Mouse (Mus musculus) liver, embryonic 14.5 days (tissue): ENCODE data around the gene Ly6g6c. TPM values are rescaled to one million over a fixed set of nuclear protein-coding genes. Genes with fewer than 3 reads are reported as not detected.

ENCODE experiments used
- ATAC-seq: fragments of 200-750 bp; cut with Nextera tagmentation; 2 replicates; pipeline ENCODE4 v1.8.0; 2017; ENCODE audit warnings: moderate number of reproducible peaks, mild to moderate bottlenecking, moderate library complexity; ENCODE audit not compliant: insufficient read depth
- DNase-seq, 3 experiments: peaks; one replicate each; pipeline ENCODE4 v3.0.0-alpha.2; 2012 to 2013; ENCODE audit warnings: low read depth in 3 of 3, low spot score in 3 of 3
- H3K27ac ChIP-seq: fragments of 300-500 bp; sonication (generic); 2 replicates; pipeline ENCODE4 v1.5.1; 2014; ENCODE audit warnings: moderate library complexity, mild to moderate bottlenecking, control low read depth, inconsistent platforms
- H3K27me3 ChIP-seq: fragments of 300-500 bp; sonication (generic); 2 replicates; pipeline ENCODE4 v1.6.1; 2014; ENCODE audit warnings: mild to moderate bottlenecking, low read length, moderate library complexity; ENCODE audit not compliant: control insufficient read depth, insufficient read depth
- H3K36me3 ChIP-seq: fragments of 300-500 bp; sonication (generic); replicated peaks from 2 replicates; pipeline ENCODE4 v1.6.1; 2014; ENCODE audit warnings: low read depth; ENCODE audit not compliant: control insufficient read depth, insufficient read depth
- H3K4me1 ChIP-seq, 2 experiments: fragments of 200-500 bp in 1 of 2; fragments of 300-500 bp in 1 of 2; sonication (generic) in 1 of 2; replicated peaks; 2 replicates each; pipeline ENCODE4 v1.6.1; 2012 to 2014; ENCODE audit warnings: antibody characterized with exemption in 1 of 2, inconsistent platforms in 1 of 2, low read length in 1 of 2; ENCODE audit not compliant: control insufficient read depth in 2 of 2, insufficient read depth in 2 of 2
- H3K4me2 ChIP-seq: fragments of 300-500 bp; sonication (generic); 2 replicates; pipeline ENCODE4 v1.6.1; 2014; ENCODE audit warnings: low read depth, mild to moderate bottlenecking, control low read depth, moderate library complexity
- H3K4me3 ChIP-seq, 2 experiments: fragments of 200-500 bp in 1 of 2; fragments of 300-500 bp in 1 of 2; sonication (generic) in 1 of 2; 2 replicates each; pipeline ENCODE4 v1.5.1; 2012 to 2014; ENCODE audit warnings: low read depth in 2 of 2, low read length in 2 of 2, mild to moderate bottlenecking in 2 of 2, control low read depth in 1 of 2, inconsistent platforms in 1 of 2, moderate library complexity in 1 of 2; ENCODE audit not compliant: insufficient read depth in 1 of 2
- H3K9ac ChIP-seq: fragments of 300-500 bp; sonication (generic); replicated peaks from 2 replicates; pipeline ENCODE4 v1.6.1; 2014; ENCODE audit warnings: mild to moderate bottlenecking, control low read depth, moderate library complexity
- H3K9me3 ChIP-seq: fragments of 300-500 bp; sonication (generic); 2 replicates; pipeline ENCODE4 v1.6.1; 2016; ENCODE audit warnings: low read length, mixed read lengths; ENCODE audit not compliant: control insufficient read depth
- CTCF ChIP-seq: IDR thresholded peaks from 2 replicates; pipeline ENCODE4 v1.5.1; 2016; ENCODE audit warnings: antibody characterized with exemption, low read depth, control low read depth
- EP300 ChIP-seq: IDR thresholded peaks from 2 replicates; pipeline ENCODE4 v1.6.1; 2016; ENCODE audit warnings: antibody characterized with exemption, low read depth
- WGBS: fragments of 180-500 bp; shearing (Covaris S2); extraction: QIAGEN DNeasy Blood & Tissue Kit; methylation state at CpG from one replicate; pipeline ENCODE4 v1.1.7; 2014; ENCODE audit not compliant: insufficient replicate concordance; 5-methylcytosine and 5-hydroxymethylcytosine counted together
- polyA plus RNA-seq, 2 experiments: library from polyadenylated mRNA; depleted of rRNA in 1 of 2; stranded (reverse) in 1 of 2; unstranded in 1 of 2; fragments of >200 nt; fragmentation: Nextera tagmentation in 1 of 2; extraction: Ambion mirVana in 1 of 2; gene quantifications; 2 replicates each; pipeline versions ENCODE4 v1.2.1 to v1.2.3; 2012 to 2014

The Ly6g6c gene
- polyA plus RNA-seq, 2 experiments, result 0.26 to 0.37 TPM

DNA sequence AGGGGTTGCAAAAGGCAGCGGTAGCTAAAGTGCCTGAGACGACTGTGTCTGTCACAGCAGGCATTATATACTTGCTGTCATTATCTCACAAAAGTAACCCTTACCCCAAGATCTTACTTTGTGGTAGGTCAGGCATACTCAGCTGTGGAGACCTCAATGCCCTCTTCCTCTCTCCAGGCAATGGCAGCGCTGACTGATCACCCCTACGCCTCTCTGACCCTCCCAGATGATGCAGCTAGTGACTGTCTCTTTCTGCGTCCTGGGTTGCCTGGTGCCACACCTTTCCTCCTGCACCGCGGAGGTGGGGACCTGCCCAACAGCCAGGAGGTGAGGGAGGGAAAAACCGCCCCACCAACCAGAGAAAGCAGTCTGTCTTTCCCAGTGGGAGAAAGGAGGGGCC is 3.9 kb upstream of the Ly6g6c start:
- DNase-seq (no peak), ATAC-seq (no peak)
- H3K4me2 ChIP-seq, result no peak overlapping the region
- peaks cover 25% of the 10 kb centered on the region for H3K27me3 ChIP-seq
- peaks cover 10 to 15% of the 10 kb centered on the region in 2 experiments for H3K4me1 ChIP-seq
- H3K27ac ChIP-seq, result no peak overlapping the region
- TF ChIP-seq CTCF (no peak), EP300 (no peak)
- 72% methylated on average over 8 of the region's 8 CpGs for WGBS
- no peaks in the 10 kb centered on the region for H3K9me3 ChIP-seq
- no peak overlapping the region for H3K4me3 ChIP-seq
- no peak overlapping the region for H3K9ac ChIP-seq
- peaks cover 2% of the 10 kb centered on the region for H3K36me3 ChIP-seq

DNA sequence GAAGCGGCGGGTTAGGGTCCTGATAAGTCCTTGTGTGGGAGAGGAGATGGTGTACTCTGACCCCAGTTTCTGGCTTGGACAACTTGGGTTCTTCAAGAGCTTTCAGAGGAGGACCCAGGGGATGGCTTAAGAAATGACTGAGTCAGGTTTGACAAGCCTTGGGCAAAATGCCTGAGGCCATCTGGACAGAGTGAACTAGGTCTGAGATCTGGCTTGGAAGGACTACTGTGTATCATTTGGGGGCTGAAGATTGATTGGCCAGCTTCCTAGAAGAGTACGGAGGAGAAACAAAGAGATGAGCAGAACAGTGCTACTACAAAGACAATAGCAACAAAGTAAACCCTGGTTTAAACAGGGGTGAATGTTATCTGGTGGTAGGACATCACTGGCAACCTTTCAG is 1.7 kb upstream of the Ly6g6c start:
- H3K9ac ChIP-seq, result no peak overlapping the region
- no peak for ATAC-seq

DNA sequence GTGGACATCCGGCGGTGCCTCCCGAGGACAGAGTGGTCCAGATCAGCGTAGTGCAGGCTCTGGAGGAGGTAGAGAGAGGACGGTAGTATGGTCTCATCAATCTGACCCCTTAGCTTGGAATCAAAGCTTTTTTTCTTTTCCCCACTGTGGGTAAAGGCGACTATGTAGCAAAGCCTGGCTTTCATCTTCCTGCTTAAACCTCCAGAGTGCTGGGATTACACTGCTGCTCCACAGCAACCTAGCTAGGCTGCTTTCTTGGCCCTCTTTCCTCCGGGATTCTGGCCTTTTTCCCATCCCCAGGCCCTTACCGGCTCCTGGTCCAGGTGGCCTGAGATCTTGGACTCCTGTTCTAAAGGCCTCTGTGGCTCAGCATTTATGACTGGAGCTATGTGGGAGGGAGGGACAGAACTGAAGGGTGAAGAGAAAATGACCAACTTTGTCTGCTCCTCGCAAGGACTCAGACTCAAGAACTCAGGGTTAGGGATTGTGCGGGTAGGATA is 760 bp upstream of the Ly6g6c start:
- H3K36me3 ChIP-seq, result no peaks in the 10 kb centered on the region
- WGBS, result 25% methylated on average over 10 of the region's 10 CpGs
- no peaks in the 10 kb centered on the region for H3K9me3 ChIP-seq
- peak overlapping the region in 1 of 2 experiments; percentile 43; a peak in 2 of 4 replicates for H3K4me3 ChIP-seq
- no peak for ATAC-seq
- TF ChIP-seq CTCF, result no peak
- no peak for TF ChIP-seq EP300
- H3K4me1 ChIP-seq, result peaks cover 12 to 13% of the 10 kb centered on the region in 2 experiments
- DNase-seq, result no peak
- H3K27ac ChIP-seq, result no peak overlapping the region
- no peak overlapping the region for H3K9ac ChIP-seq
- H3K27me3 ChIP-seq, result peaks cover 41% of the 10 kb centered on the region
- peak overlapping the region; percentile 72 for H3K4me2 ChIP-seq

More for the DNA sequence above, 1.7 kb upstream of the Ly6g6c start:
- no peak for DNase-seq
- TF ChIP-seq EP300, result no peak
- H3K27ac ChIP-seq, result no peak overlapping the region
- H3K4me2 ChIP-seq, result no peak overlapping the region
- no peak overlapping the region for H3K4me3 ChIP-seq
- H3K27me3 ChIP-seq, result peaks cover 41% of the 10 kb centered on the region
- H3K9me3 ChIP-seq, result no peaks in the 10 kb centered on the region
- WGBS, result 79% methylated on average over 3 of the region's 3 CpGs
- H3K36me3 ChIP-seq, result no peaks in the 10 kb centered on the region
- peaks cover 13 to 15% of the 10 kb centered on the region in 2 experiments for H3K4me1 ChIP-seq

DNA sequence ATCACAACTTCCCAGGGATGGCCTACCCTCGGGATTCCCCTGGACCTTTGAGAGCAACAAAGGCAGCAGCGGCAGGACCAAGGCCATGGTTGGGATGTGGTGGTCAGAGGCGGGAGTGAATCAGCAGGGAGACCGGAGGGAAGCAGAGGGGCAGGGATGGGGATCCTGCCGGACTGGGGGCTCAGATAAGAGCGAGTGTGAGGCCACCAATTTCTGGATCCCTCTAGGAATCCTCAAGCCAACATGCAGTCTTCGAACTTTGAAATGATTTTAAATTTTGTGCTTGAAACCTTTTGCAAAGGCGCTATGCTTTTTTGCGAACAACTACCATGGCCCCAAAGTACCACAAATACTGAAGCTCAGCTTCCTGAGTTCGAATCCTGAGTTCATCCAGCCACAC is 896 bp downstream of the Ly6g6c start, which contains the start of gene Mpig6b:
Gene Mpig6b, minus strand, starts transcription at position 101 of the 400 bp plus-strand sequence.
- peaks cover 41% of the 10 kb centered on the region for H3K27me3 ChIP-seq
- DNase-seq, result no peak
- H3K36me3 ChIP-seq, result no peaks in the 10 kb centered on the region

DNA sequence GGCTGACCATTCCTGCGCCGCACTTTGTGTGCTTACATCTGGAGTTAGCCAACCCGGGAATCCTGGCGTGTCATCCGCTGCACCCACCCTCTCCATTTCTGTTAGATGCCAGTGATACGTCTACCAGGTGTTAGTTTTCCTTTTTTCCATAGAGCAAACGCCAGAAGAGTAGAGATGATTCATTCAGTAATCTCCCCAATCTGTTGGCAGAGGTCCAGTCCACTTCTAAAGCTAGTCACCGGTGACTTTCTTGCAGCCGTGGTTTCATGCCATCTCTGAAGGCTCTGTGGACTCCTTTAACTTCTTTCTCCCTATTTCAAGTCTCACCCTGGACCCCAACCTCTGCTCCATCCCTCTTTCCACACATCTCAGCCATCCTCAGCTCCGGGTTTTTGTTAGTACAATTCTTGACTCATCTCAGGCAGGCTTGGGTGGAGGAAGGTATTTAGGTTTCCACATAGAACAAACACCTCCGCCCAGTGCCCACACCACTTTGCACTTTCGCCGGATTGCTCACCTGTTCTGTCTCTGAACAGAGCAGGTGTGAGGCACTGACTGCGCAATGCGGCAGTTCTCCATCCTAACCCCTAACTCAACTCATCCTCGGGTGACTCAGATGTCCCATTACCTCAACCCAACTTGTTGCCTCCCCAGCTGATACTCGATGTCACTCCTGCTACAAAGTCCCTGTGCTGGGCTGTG is 3.2 kb downstream of the Ly6g6c start:
- Histone ChIP-seq H3K9ac (no peak overlapping the region), H3K27ac (no peak overlapping the region), H3K4me3 (no peak overlapping the region), H3K4me1 (peaks cover 9 to 11% of the 10 kb centered on the region in 2 experiments), H3K27me3 (peaks cover 41% of the 10 kb centered on the region), H3K9me3 (no peaks in the 10 kb centered on the region), H3K36me3 (no peaks in the 10 kb centered on the region), H3K4me2 (no peak overlapping the region)
- TF ChIP-seq EP300 (no peak), CTCF (no peak)
- ATAC-seq, result no peak
- 67% methylated on average over 17 of the region's 17 CpGs for WGBS
- no peak for DNase-seq

More for the DNA sequence above, 896 bp downstream of the Ly6g6c start, which contains the start of gene Mpig6b:
- no peak for TF ChIP-seq CTCF
- no peak for TF ChIP-seq EP300
- peak within 1 kb of the TSS; percentile 37 to 43 for H3K4me3 ChIP-seq
- 32% methylated on average over 10 of the region's 10 CpGs for WGBS
- no peak for ATAC-seq
- peaks cover 9 to 11% of the 10 kb centered on the region in 2 experiments for H3K4me1 ChIP-seq
- no peak within 1 kb of the TSS for H3K27ac ChIP-seq
- H3K4me2 ChIP-seq, result peak within 1 kb of the TSS; percentile 72
- peak within 1 kb of the TSS; percentile 23; the same call in 1 of the 2 replicates for H3K9ac ChIP-seq
- H3K9me3 ChIP-seq, result no peaks in the 10 kb centered on the region
